Mouse (Mus musculus) forebrain, embryonic 14.5 days (tissue): ENCODE measurements at regions not wholly inside any gene's neighbourhood (a gene's known extent, or its start where the extent isn't known, plus 50 kb on each side); places are given as distances from the start of the nearest gene placed in this dataset.

Experiments
- ATAC-seq: fragments of 200-750 bp; cut with Nextera tagmentation; 2 replicates; pipeline ENCODE4 v1.8.0; 2017; ENCODE audit warnings: mild to moderate bottlenecking, moderate library complexity
- DNase-seq: peaks from one replicate; pipeline ENCODE4 v3.0.0-alpha.2; 2015; ENCODE audit warnings: low spot score
- H3K27ac ChIP-seq: fragments of 300-500 bp; sonication (generic); 2 replicates; pipeline ENCODE4 v1.5.1; 2014; ENCODE audit warnings: low read depth, mild to moderate bottlenecking, control low read depth, low read length, moderate library complexity
- H3K27me3 ChIP-seq: fragments of 300-500 bp; sonication (generic); replicated peaks from 2 replicates; pipeline ENCODE4 v1.6.1; 2014; ENCODE audit warnings: low read length, control low read depth, mixed read lengths; ENCODE audit not compliant: control insufficient read depth, insufficient read depth
- H3K36me3 ChIP-seq: fragments of 300-500 bp; sonication (generic); 2 replicates; pipeline ENCODE4 v1.6.1; 2014; ENCODE audit warnings: low read length, control low read depth; ENCODE audit not compliant: control insufficient read depth, insufficient read depth
- H3K4me1 ChIP-seq: fragments of 300-500 bp; sonication (generic); 2 replicates; pipeline ENCODE4 v1.6.1; 2014; ENCODE audit warnings: antibody characterized with exemption, low read length, control low read depth; ENCODE audit not compliant: control insufficient read depth, insufficient read depth
- H3K4me2 ChIP-seq: fragments of 300-500 bp; sonication (generic); 2 replicates; pipeline ENCODE4 v1.6.1; 2014; ENCODE audit warnings: mild to moderate bottlenecking, control low read depth, low read length
- H3K4me3 ChIP-seq: fragments of 300-500 bp; sonication (generic); 2 replicates; pipeline ENCODE4 v1.5.1; 2014; ENCODE audit warnings: low read depth, low read length, control low read depth
- H3K9ac ChIP-seq: fragments of 300-500 bp; sonication (generic); 2 replicates; pipeline ENCODE4 v1.6.1; 2014; ENCODE audit warnings: mild to moderate bottlenecking, low read length, control low read depth, moderate library complexity
- H3K9me3 ChIP-seq: fragments of 300-500 bp; sonication (generic); replicated peaks from 2 replicates; pipeline ENCODE4 v1.6.1; 2016; ENCODE audit warnings: low read length, control low read depth, mixed read lengths; ENCODE audit not compliant: control insufficient read depth
- WGBS: fragments of 180-500 bp; shearing (Covaris S2); extraction: QIAGEN DNeasy Blood & Tissue Kit; methylation state at CpG from one replicate; pipeline ENCODE4 v1.1.7; 2014; 5-methylcytosine and 5-hydroxymethylcytosine counted together

GRCm38 (mm10) chr15:24906957-24907356, 506.6 kb downstream of the Basp1 start:
- Histone ChIP-seq H3K27me3 (no peaks in the 10 kb centered on the region), H3K4me2 (no peak overlapping the region), H3K4me3 (no peak overlapping the region), H3K27ac (no peak overlapping the region), H3K4me1 (no peaks in the 10 kb centered on the region), H3K9me3 (no peaks in the 10 kb centered on the region), H3K9ac (no peak overlapping the region), H3K36me3 (no peaks in the 10 kb centered on the region)
- DNase-seq: peak; percentile 62
- peak; percentile 88 for ATAC-seq
- 65% methylated on average over 4 of the region's 4 CpGs for WGBS

- DNase-seq (peak; percentile 4), ATAC-seq (no peak)
- Histone ChIP-seq H3K27me3 (no peaks in the 10 kb centered on the region), H3K4me3 (no peak overlapping the region), H3K4me2 (no peak overlapping the region), H3K9ac (no peak overlapping the region), H3K27ac (0 out of 2 replicates have a peak overlapping the region, but pooled peaks have one; percentile 5), H3K36me3 (no peaks in the 10 kb centered on the region), H3K4me1 (peaks cover 2% of the 10 kb centered on the region; the same call in 1 of the 2 replicates), H3K9me3 (no peaks in the 10 kb centered on the region)
- WGBS: 56% methylated on average over 1 of the region's 1 CpGs
Measured at GRCm38 (mm10) chr15:24878846-24879245, 534.7 kb downstream of the Basp1 start.

- DNase-seq: peak; percentile 81
- H3K9ac ChIP-seq: no peak overlapping the region
- peaks cover 2% of the 10 kb centered on the region; the same call in 1 of the 2 replicates for H3K4me1 ChIP-seq
- H3K9me3 ChIP-seq: no peaks in the 10 kb centered on the region
- 48% methylated on average over 6 of the region's 6 CpGs for WGBS
- peak overlapping the region; percentile 16; the same call in 1 of the 2 replicates for H3K4me2 ChIP-seq
- H3K4me3 ChIP-seq: no peak overlapping the region
- no peaks in the 10 kb centered on the region for H3K27me3 ChIP-seq
- H3K27ac ChIP-seq: peak overlapping the region; percentile 65
- H3K36me3 ChIP-seq: no peaks in the 10 kb centered on the region
- peak; percentile 80 for ATAC-seq
Measured at GRCm38 (mm10) chr15:24877711-24878598, 535.6 kb downstream of the Basp1 start.

- peak; percentile 46 for DNase-seq
- H3K9me3 ChIP-seq: no peaks in the 10 kb centered on the region
Measured at GRCm38 (mm10) chr15:24876157-24876731, 537.3 kb downstream of the Basp1 start.

GRCm38 (mm10) chr15:24840271-24840670, 573.3 kb downstream of the Basp1 start:
- H3K27ac ChIP-seq: no peak overlapping the region
- H3K4me2 ChIP-seq: no peak overlapping the region
- H3K36me3 ChIP-seq: no peaks in the 10 kb centered on the region
- WGBS: 87% methylated on average over 2 of the region's 2 CpGs
- ATAC-seq: no peak
- no peaks in the 10 kb centered on the region for H3K4me1 ChIP-seq
- no peaks in the 10 kb centered on the region for H3K9me3 ChIP-seq
- no peak overlapping the region for H3K9ac ChIP-seq
- H3K4me3 ChIP-seq: no peak overlapping the region
- no peaks in the 10 kb centered on the region for H3K27me3 ChIP-seq
- DNase-seq: no peak

More at GRCm38 (mm10) chr15:24876157-24876731, 537.3 kb downstream of the Basp1 start:
- WGBS: 78% methylated on average over 5 of the region's 5 CpGs
- Histone ChIP-seq H3K4me3 (no peak overlapping the region), H3K4me1 (peaks cover 2% of the 10 kb centered on the region; the same call in 1 of the 2 replicates), H3K4me2 (no peak overlapping the region), H3K27me3 (no peaks in the 10 kb centered on the region), H3K27ac (peak overlapping the region; percentile 33; the same call in 1 of the 2 replicates), H3K9ac (no peak overlapping the region), H3K36me3 (no peaks in the 10 kb centered on the region)
- no peak; the same call in 1 of the 2 replicates for ATAC-seq

GRCm38 (mm10) chr15:24838390-24838789, 575.2 kb downstream of the Basp1 start:
- Histone ChIP-seq H3K4me3 (no peak overlapping the region), H3K9me3 (no peaks in the 10 kb centered on the region), H3K4me2 (no peak overlapping the region), H3K27me3 (no peaks in the 10 kb centered on the region), H3K36me3 (no peaks in the 10 kb centered on the region), H3K9ac (no peak overlapping the region), H3K4me1 (no peaks in the 10 kb centered on the region), H3K27ac (no peak overlapping the region)
- DNase-seq (no peak), ATAC-seq (no peak)
- 88% methylated on average over 7 of the region's 7 CpGs for WGBS

- ATAC-seq (no peak), DNase-seq (no peak)
- H3K36me3 ChIP-seq: no peaks in the 10 kb centered on the region
- H3K4me1 ChIP-seq: no peaks in the 10 kb centered on the region
- H3K4me3 ChIP-seq: no peak overlapping the region
- H3K27me3 ChIP-seq: no peaks in the 10 kb centered on the region
- H3K9ac ChIP-seq: no peak overlapping the region
- WGBS: 91% methylated on average over 1 of the region's 1 CpGs
- no peaks in the 10 kb centered on the region for H3K9me3 ChIP-seq
- H3K27ac ChIP-seq: no peak overlapping the region
- no peak overlapping the region for H3K4me2 ChIP-seq
Measured at GRCm38 (mm10) chr15:24827881-24828280, 585.7 kb downstream of the Basp1 start.

- no peak for ATAC-seq
- Histone ChIP-seq H3K27me3 (no peaks in the 10 kb centered on the region), H3K27ac (no peak overlapping the region), H3K4me3 (no peak overlapping the region), H3K4me2 (no peak overlapping the region), H3K9ac (no peak overlapping the region), H3K36me3 (no peaks in the 10 kb centered on the region), H3K4me1 (no peaks in the 10 kb centered on the region), H3K9me3 (no peaks in the 10 kb centered on the region)
- DNase-seq: no peak
Measured at GRCm38 (mm10) chr15:24827259-24827658, 586.3 kb downstream of the Basp1 start.

- Histone ChIP-seq H3K27me3 (no peaks in the 10 kb centered on the region), H3K27ac (no peak overlapping the region), H3K4me1 (no peaks in the 10 kb centered on the region), H3K36me3 (no peaks in the 10 kb centered on the region), H3K9ac (no peak overlapping the region), H3K4me3 (no peak overlapping the region), H3K4me2 (no peak overlapping the region), H3K9me3 (no peaks in the 10 kb centered on the region)
- DNase-seq (peak; percentile 13), ATAC-seq (no peak)
- 79% methylated on average over 1 of the region's 1 CpGs for WGBS
Measured at GRCm38 (mm10) chr15:24796836-24797235, 616.7 kb downstream of the Basp1 start.
